Mouse (Mus musculus) lung, postnatal 0 days (tissue): ENCODE measurements around the gene Madd.

Experiments
- CTCF ChIP-seq: IDR thresholded peaks from 2 replicates; pipeline ENCODE4 v1.5.1; 2016; ENCODE audit warnings: antibody characterized with exemption, mild to moderate bottlenecking
- EP300 ChIP-seq: IDR thresholded peaks from 2 replicates; pipeline ENCODE4 v1.6.1; 2016; ENCODE audit warnings: antibody characterized with exemption, mild to moderate bottlenecking, control low read depth

DNA sequence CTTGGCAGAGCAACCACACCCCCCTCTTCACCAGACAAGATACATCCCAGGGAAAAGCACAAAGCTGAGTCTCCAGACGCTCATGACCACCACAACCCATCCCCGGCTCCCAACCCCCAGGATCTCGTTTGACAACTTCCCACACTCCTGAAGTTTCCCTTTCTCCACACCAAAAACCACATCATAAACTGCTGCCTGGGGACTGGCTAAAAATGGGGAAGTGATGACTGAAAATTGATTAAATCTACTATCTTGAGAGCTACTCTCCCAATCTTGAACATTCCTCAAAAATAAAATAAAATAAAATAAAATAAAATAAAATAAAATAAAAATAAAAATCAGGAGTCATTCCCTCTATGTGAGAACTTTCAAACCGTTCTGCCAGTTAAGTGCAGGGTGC, 20.7 kb downstream of the Madd start:
- no peak for TF ChIP-seq EP300
- TF ChIP-seq CTCF, result no peak
